Mouse (Mus musculus): Measurements from ENCODE around the gene Col27a1. TPM values are rescaled to one million over a fixed set of nuclear protein-coding genes. Genes with fewer than 3 reads are reported as not detected.

Col27a1 gene
- total RNA-seq, 2 experiments from 2014 or later: 2.5 to 3.1 TPM

GRCm38 (mm10) chr4:63296876-63297275, 83.1 kb downstream of the Col27a1 start:
- intact Hi-C loops (cut with DNase I): no loop called here
- no peak for DNase-seq

DNA sequence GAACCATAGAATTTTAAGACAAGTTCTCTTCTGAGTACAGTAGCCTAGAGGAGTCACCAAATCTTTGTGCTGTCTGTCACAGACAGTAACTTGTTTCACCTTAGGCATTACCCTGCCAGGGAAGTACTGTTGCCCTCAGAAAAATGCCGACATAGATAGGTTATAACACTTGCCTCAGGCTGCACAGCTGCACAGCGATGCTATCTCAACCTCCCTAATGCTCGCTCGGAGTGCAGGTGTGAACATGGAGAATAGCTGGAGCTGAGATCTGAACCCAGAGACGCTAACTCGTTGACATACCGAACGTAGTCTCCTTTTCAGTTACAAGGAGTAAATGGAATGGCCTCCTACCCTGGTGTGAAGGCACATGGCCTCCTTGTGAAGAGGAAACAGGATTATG, 84.4 kb downstream of the Col27a1 start:
- intact Hi-C loops (cut with DNase I): no loop called here
- DNase-seq: no peak

DNA sequence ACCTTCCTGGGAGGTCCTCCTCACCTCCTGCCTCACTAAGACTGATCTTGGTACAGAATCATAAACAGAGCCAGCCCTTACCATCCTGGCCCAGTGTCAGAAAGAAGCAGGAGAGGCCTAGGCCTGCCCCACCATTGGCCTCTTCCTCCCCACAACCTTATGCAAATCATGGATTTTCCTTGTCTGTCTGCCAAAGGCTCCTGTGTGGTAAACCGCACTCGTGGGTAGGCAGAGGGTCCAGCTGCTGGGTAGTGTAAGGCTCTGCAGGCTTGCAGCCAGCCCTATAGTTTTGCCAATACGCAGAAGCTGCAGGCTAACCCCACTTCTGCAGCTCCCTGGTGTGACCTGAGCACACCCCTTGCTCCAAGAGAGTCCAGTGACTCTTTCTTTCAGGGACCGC, 88.8 kb downstream of the Col27a1 start:
- intact Hi-C loops (cut with DNase I): no loop called here
- peak; percentile 64 for DNase-seq

DNA sequence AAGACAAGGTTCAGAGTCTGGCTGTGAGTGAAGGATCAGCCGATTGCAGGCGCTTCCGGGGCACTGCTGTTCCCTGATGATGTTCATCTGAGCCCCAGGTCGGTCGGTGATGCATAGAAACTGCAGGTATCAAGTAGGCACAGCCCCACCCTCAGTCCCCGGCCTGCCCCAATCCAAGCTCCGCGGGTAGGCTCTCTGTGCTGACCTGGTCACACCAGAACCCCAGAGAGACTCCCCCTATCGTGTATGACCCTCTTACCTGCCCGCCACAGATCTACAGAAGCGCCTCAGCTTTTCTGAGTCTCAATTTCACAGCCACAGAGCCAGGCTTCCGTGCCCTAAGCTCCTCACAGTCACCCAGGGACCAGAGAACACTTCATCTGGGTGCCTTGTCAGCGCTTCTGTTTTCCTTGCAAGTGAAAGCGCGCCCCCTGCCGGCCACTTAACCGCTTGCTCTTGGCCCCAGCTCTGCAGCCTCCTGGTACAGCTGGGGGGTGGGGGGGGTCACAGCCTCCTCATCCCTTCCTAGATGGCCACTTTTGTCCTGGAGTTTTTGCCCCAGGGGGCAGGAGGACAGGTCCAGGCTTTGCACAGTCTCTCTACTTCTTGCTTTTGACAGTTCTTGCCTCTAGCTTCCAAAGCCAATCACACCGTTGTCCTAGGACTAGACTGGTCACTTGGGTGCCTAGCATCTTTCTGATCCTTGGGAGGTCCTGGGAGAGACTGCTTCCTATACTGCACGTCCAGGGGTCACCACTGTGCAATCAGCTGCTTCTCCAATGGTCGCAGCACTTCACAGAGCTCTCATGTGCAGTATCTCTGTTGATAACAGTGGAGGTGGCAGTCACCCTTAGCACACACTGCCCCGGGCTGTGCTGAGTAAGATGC, 93.6 kb downstream of the Col27a1 start:
- DNase-seq: peak; percentile 96
- intact Hi-C loops (cut with DNase I): loop anchor here (2.0 kb wide), 1 partner anchor 93 kb away; the partner anchor contains the start of gene Col27a1

GRCm38 (mm10) chr4:63308316-63308715, 94.5 kb downstream of the Col27a1 start:
- intact Hi-C loops (cut with DNase I): no loop called here
- DNase-seq: peak; percentile 68

DNA sequence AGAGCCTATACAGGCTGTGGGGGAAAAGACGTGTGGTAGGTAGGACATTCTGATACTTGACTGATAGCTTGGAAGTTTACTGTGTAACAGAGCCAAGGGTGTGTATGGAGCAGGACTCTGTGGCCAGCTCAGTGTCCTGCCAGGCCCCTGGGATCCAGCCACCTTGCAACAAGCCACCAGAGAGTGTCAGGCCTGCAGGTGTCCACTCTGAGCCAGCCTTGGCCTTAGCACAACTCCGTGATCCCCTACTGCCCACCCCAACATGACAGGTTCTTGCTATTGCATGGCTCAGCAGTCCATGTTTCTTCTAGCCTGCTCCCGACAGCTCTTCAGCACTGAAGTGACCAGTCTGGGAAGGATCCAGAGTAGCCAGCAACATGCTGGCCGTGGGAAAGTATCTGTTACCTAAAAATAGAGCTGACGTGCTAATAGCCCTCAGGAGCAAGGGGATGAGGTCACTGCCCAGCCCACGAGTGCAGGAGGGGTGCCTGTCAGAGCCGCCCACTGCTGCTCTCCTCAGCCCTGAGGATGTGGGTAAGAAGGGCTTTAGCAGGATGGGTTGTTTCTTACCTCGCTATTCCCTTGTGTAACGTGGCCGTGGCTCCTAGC, 96.5 kb downstream of the Col27a1 start:
- intact Hi-C loops (cut with DNase I): loop anchor here (10.0 kb wide), 1 partner anchor 126 kb away; no protein-coding TSS in a partner anchor
- no peak for DNase-seq

- intact Hi-C loops (cut with DNase I): loop anchor here (10.0 kb wide), 1 partner anchor 127 kb away; no protein-coding TSS in a partner anchor
- DNase-seq: no peak
These were observed 97.6 kb downstream of the Col27a1 start for GRCm38 (mm10) chr4:63311426-63311825.

GRCm38 (mm10) chr4:63314063-63314462, 100.3 kb downstream of the Col27a1 start:
- intact Hi-C loops (cut with DNase I): loop anchor here (10.0 kb wide), 1 partner anchor 129 kb away; no protein-coding TSS in a partner anchor
- DNase-seq: no peak

DNA sequence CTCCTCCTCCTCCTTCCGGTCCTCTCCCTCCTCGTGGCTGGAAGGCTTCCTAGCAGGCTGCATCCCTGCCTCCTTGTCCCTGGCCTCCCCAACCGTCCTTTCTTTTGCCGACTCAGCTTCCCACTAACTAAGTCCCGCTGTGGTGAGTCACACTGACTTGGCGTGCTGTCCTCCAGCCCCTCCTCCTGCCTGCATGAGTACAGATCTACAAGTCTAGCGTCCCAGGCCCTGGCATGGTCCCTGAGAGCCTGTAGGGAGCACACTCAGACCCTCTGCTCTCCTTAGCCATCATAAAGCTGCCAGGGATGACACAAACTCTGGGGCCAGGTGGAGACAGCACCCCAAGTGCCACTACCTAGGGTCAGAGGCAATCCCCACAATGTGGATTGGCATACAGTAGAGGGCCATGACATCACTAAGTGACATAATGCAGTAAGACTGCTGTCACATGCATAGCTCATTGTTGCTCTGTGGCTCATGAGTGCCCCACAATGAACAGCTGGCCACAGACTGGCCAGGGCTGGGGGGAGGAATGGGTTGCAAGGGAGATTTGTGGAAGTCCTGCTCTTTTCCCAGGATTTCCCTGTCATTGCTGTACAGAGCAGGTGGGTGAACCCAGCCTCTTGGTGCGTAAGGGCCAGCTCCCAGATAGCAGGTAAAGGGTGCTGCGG, 102.4 kb downstream of the Col27a1 start:
- intact Hi-C loops (cut with DNase I): loop anchor here (5.0 to 10.0 kb wide), 2 partner anchors 131 to 154 kb away; no protein-coding TSS in a partner anchor
- DNase-seq: no peak

- peak; percentile 83 for DNase-seq
- intact Hi-C loops (cut with DNase I): loop anchor here (5.0 to 10.0 kb wide), 2 partner anchors 135 to 157 kb away; no protein-coding TSS in a partner anchor
These were observed 105.8 kb downstream of the Col27a1 start for GRCm38 (mm10) chr4:63319566-63319965.

DNA sequence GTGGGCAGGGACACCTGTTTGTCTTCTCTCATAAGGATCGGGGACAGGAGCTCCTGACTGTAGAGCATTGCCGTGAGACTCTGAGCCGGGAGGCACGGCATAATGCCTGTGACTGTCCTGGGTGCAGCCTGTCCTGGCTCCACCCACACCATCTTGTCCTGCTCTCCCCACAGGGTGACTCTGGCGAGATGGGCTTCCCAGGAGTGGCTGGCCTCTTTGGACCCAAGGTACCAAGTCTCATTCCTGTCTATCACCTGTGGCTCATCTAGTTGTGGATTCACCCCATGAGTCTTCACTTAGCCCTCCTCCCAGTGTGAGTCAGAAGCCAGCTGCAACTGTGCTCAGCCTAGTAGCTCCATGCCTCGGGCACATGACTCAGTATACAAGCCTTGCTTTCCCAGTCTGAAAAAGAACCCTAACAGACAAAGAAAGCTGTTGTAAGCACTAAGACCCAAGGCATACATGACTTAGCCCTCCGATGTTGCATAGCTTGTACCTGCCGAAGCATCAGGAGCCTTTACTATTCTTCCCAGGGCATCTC, 109.5 kb downstream of the Col27a1 start:
- no peak for DNase-seq
- intact Hi-C loops (cut with DNase I): no loop called here

- DNase-seq: peak; percentile 56
- intact Hi-C loops (cut with DNase I): no loop called here
These were observed 119.6 kb downstream of the Col27a1 start for GRCm38 (mm10) chr4:63333403-63333802.

GRCm38 (mm10) chr4:63338414-63339076, 124.7 kb downstream of the Col27a1 start:
- intact Hi-C loops (cut with DNase I): no loop called here
- DNase-seq: peak; percentile 77

DNA sequence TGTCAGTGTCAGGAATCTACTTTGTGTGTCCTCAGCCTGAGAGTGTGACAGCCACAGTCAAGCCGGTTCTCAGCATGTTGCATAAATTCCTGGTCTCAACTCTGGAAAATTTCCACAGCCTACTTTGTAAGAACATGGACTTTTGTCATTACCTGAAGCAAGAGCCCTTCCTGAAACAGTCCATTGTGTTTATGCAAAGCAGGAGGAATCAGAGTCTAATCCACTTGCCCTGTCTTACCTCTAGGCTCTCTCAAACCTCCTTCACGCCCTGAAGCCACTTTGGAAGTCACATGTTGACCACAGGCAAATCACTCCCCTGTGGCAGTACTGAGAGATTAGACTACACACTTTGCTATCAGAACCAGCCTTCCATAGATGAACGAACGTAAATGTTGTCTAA, 128.7 kb downstream of the Col27a1 start:
- intact Hi-C loops (cut with DNase I): no loop called here
- DNase-seq: no peak

- intact Hi-C loops (cut with DNase I): no loop called here
- no peak for DNase-seq
These were observed 129.8 kb downstream of the Col27a1 start for GRCm38 (mm10) chr4:63343608-63344007.

DNA sequence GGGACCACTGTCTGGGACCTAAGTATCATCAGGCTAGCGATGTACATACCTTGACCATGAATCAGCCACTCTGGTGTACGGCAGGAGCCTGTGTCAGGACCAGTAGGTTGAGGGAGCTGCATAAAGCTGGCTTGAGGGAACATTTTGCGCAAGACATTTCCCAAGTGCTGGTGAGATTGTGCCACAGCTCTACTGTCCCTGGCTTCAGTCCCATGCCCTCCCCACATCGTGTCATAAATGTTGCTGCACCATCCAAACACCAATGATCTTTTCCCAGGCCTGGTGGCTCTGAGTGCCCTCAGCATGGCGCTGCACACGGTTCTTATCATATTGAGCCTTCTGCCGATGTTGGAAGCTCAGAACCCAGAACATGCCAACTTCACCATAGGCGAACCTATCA, 130.5 kb downstream of the Col27a1 start, which contains the start of gene Orm1:
Orm1 (plus strand) TSS at position 266 of the 400 bp plus-strand sequence.
- intact Hi-C loops (cut with DNase I): no loop called here

GRCm38 (mm10) chr4:63345261-63345660, 131.5 kb downstream of the Col27a1 start:
- intact Hi-C loops (cut with DNase I): no loop called here
- no peak for DNase-seq

More for the DNA sequence above, 130.5 kb downstream of the Col27a1 start, which contains the start of gene Orm1:
- DNase-seq: no peak

DNA sequence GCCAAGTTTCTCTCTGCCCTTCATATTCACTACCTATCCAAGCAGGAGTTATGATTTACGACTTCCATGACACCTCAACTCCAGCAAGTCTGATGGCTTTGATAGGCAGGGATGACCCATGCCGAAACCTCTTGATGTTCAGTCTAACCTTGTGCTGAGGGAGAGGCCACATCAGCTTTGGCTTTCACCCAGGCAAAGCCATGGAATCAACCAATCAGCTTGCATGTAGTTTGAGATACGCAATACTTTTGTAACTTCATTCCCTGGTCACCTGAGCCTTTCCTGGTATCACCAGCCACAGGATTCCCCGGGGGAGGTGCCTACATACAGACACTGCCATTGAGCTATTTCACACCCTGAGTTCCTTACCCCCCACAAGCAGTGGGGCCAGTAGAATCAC, 132.9 kb downstream of the Col27a1 start:
- DNase-seq: no peak
- intact Hi-C loops (cut with DNase I): no loop called here

- intact Hi-C loops (cut with DNase I): no loop called here
- DNase-seq: no peak
These were observed 134.7 kb downstream of the Col27a1 start for GRCm38 (mm10) chr4:63348524-63348923.
